Mouse (Mus musculus): ENCODE data around the gene Fezf1.

Gene Fezf1

DNA sequence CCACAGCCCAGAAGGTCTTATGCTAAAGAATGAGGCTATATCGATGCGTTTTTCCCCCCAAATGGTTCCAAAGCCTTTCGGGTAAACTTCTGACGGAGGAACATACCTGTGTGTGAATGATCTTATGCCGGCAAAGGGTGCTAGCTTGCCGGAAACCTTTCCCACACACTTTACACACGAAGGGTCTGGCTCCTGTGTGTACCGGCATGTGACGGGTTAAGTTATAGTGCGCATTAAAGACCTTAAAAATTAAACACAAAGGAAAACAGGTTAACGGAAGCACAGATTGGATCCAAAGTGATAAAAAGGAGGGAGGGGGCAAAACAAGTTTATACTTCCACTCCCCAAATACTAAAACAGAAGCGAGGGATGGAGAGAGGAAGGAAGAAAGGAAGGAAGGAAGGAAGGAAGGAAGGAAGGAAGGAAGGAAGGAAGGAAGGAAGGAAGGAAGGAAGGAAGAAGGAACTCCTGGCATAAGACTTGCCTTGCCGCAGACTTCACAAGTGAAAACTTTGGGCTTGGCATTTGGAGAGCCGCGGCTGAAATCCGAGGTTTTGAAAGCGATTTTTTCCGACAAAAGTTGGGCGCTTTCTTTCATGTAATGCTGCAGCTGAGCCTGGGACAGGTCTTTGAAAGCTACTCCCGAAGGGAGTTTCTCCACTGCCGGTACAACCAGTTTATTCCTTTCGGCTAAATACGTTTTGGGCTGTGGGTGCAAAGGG, 1.2 kb downstream of the Fezf1 start:
- DNase-seq: peak in 1 of 2 experiments; percentile 42

DNA sequence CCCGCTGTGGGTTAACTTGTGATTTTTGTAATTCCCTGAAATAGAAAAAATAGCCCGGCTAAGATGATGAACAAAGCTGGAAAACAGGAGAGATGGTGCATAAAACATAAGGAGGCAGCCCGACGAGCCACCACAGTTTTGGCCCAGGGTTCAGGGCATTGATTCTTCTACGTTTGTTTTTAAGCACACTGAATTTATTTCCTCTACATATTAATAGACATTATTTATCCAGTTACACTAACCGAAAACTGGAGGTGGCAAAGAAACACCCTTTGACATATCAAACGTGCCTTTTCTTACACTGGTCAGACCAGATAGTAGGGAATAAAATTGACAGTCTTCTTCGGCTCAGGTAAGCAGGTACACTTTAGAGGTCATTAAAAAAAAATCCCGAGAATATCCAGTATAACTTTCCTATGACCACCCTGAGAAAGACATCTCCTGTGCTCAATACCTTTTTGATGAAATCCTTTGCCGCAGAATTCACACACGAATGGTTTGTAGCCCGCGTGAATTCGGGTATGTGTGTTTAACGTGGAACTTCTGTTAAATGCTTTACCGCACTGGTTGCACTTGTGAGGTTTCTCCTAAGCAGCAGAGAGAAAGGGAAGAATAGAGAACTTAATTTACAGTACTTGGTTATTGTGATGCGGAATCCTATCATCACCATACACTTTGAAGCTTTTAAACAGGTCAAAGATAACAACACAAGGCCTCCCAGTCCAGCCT, 1.9 kb downstream of the Fezf1 start:
- DNase-seq: peak in 1 of 2 experiments; percentile 25

DNA sequence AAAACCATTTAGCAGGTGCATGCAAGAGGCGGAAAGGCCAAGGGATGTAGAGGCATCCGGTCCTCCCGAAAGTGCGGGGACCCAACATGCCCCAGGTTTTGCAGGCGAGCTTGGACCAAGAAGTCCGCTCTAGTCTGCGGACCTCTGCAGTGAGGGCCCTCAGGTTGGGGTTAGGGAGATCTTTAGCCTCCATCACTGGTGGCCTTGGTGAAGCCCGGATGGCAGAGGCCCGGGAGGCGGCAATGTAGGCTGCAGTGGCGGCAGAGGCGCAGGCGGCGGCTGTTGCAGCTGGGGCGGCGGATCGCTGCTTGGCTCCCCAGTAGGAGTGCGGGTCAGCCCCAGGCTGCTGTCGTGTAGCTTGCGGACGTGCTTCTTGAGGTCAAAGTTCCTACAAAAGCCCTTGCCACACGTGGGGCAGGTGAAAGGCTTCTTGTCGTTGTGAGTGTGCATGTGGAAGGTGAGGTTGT, 2.6 kb downstream of the Fezf1 start:
- peak; percentile 20 to 43 for DNase-seq

DNA sequence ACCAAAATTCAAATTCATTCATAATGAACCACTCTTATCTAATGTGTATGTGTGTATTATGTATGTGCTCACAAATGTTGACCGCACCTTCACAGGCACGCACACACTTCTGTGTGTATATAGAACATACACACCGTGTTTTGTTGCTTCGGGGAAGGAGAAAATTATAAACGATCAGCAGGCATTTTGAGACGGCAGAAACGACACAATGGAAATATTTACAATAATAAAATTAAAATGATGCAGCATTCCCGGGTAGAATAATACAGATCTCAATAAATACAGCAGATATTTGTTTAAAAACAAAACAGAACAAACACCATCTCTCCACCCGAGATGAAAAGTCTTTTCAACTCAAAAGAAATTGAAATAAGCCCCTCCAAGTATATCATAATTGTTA, 3.0 kb downstream of the Fezf1 start:
- DNase-seq: peak in 1 of 2 experiments; percentile 27

- DNase-seq: peak in 1 of 2 experiments; percentile 26
These were observed 4.1 kb downstream of the Fezf1 start for GRCm38 (mm10) chr6:23243821-23244760.

DNA sequence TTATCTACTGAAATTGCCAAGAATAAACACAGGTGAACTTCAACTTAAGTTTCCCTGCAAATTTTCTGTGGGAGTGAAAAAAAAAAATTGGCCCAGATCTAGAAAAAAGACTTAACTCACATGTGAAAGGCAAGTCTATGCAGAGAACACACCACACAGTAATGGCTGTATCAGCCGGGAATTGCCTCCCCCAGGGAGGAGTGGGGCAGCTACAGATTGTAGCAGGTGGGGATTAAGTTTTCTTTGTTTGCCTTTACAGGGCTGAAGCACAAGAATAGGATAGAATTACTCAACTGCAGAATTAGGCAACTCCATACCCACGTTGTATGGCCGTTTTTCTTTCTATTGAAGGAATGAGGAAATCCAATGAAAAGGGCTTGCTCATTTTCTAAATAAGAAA, 36.7 kb downstream of the Fezf1 start:
- DNase-seq: no peak

DNA sequence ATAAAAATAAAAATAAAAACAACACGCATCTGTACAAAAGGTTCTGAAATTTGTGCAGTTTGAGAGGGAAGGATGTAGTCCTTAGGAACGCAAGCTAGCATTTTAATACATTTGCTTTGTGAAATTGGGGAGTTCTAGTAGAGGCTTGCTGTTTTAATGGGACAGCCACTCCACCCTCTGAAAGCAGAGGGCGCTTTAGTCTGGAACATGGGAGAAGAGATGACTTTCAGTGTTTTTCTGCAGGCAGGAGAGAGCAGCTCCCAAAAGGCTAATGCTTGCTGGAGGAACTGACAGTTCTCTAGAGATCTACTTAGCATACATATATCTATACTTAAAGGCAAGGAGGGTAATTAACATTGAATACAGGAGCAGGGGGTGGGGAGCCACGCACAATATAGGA, 40.4 kb downstream of the Fezf1 start:
- DNase-seq: no peak

- DNase-seq: peak; percentile 60 to 62
These were observed 45.5 kb downstream of the Fezf1 start for GRCm38 (mm10) chr6:23202630-23203029.
